Comparison of ENCODE assay signal across 20 mouse cellular contexts in genomic region chr4:132382296-132382695, GRCm38 (mm10).
"Had no signal": no experiment of that assay in that cellular context is flagged by ENCODE, and none has a peak within 500 bp of the region (broad histone marks: within the 10 kb centered on the region; RNA-seq: fewer than 3 reads in every experiment).

No protein-coding gene starts in this region.

- H3K9ac ChIP-seq: kidney, embryonic 15.5 days; limb, embryonic 12.5 days; limb, embryonic 15.5 days; liver, embryonic 14.5 days; lung, embryonic 15.5 days; neural tube, embryonic 12.5 days; neural tube, embryonic 15.5 days had no signal

- H3K27me3 ChIP-seq: kidney, embryonic 15.5 days; limb, embryonic 12.5 days; limb, embryonic 15.5 days; lung, embryonic 15.5 days; neural tube, embryonic 12.5 days; neural tube, embryonic 15.5 days had no signal

- ATAC-seq: intestine, postnatal 0 days had no signal

- DNase-seq: kidney, adult 2 months; kidney, postnatal 10 days; kidney, postnatal 36 days; left cerebral cortex, postnatal 4 days; lung, adult 18-20 months; lung, postnatal 10 days; lung, postnatal 36 days; midbrain, embryonic 14.5 days; right cerebral cortex, postnatal 25 days; thymus, adult 18-20 months; thymus, postnatal 36 days had no signal

- H3K9me3 ChIP-seq: kidney, embryonic 15.5 days; limb, embryonic 12.5 days; limb, embryonic 15.5 days; lung, embryonic 15.5 days; neural tube, embryonic 12.5 days; neural tube, embryonic 15.5 days had no signal

- H3K4me3 ChIP-seq: kidney, embryonic 15.5 days; limb, embryonic 12.5 days; limb, embryonic 15.5 days; lung, embryonic 15.5 days; neural tube, embryonic 12.5 days; neural tube, embryonic 15.5 days had no signal

- H3K27ac ChIP-seq: kidney, embryonic 15.5 days; limb, embryonic 12.5 days; limb, embryonic 15.5 days; liver, embryonic 14.5 days; lung, embryonic 15.5 days; neural tube, embryonic 12.5 days; neural tube, embryonic 15.5 days had no signal

- H3K4me1 ChIP-seq: limb, embryonic 12.5 days; limb, embryonic 15.5 days; lung, embryonic 15.5 days; neural tube, embryonic 15.5 days had no signal

- H3K4me2 ChIP-seq: kidney, embryonic 15.5 days; limb, embryonic 12.5 days; limb, embryonic 15.5 days; lung, embryonic 15.5 days; midbrain, embryonic 11.5 days; neural tube, embryonic 12.5 days; neural tube, embryonic 15.5 days had no signal
